Mouse (Mus musculus): ENCODE measurements around the gene Calcrl.
A peak's percentile ranks its signal among the peaks of the same experiment; 100 is the strongest.

Calcrl gene

DNA sequence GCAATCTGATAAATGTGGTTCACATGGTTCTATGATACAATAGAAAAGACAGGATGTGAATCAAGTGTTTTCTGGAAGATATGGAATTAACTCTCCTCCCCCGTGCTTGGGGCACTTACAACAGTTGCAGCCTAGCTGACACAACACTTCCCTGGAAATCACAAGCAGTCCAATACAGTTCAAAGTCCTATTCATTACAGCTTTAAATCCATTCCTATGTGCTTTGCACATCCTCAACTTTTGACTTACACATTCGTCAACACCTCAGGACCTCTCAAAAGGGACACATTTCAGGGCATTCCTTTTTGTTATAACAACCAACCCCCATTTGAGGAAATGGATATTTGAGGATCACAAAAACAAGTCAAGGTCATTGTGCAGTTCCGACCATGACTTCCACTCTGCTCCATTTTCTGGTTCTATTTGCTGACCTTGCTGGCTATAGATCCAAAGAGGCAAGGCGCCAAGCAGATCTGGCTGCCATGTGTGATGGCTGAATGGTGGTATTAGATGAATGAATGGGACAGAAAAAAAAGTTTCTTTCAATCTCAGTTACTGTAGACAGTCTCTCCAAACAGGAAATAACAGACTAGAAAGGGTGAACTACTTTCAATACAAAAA lies 108.9 kb downstream of the Calcrl start:
- no peak for DNase-seq

DNA sequence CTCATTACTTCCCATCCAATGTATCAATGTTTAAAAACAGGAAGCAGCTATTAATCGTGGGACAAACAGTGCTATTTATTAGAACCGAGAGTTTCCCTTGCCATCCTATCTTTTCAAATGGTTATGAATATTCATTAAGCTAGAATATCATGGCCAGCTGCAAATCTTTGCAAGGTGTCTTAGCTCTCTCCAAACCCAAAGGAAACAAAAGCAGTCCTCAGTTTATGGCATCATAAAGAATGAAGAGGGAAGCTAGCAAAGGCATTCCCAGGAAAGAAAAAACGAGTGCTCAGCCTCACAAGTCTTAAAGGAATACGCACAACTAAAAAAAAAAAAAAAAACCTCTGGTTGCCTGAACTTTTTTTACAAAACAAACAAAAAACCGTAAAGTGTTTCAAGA lies 128.7 kb downstream of the Calcrl start:
- DNase-seq = no peak

DNA sequence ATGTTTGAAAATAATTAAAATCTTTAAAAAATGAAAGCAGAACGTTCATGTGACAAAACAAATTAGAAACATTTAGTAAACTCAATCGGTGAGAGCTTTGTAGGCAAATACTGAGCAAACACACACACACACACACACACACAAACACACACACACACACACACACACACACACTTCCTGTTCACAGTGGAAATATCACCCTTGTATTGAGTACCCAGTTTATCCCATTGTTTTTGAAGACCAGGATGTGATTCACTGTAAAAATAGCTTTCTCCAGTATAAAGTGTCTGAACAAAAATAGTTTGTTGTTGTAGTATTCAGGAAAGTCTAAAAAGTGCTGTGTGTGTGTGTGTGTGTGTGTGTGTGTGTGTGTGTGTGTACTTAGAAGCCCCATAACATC lies 130.1 kb downstream of the Calcrl start:
- peak; percentile 34 for DNase-seq

DNA sequence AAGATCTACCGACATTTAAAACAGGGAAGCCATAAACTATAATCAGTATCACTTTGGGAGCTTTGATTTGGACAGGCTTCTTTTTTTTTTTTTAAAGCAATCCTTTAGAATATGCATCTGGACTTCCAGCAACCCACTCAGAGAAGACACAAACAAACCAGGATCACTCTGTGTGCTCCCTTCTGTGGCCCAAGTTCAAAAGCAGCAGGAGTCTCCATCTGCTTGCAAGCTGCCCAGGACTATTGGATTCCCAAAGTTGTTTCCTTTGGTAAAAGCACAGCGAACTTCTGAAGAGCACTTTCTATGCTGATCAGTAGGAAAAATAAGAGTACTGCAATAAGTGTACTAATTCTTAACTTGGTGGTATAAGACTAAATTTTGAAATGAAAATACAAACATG lies 130.6 kb downstream of the Calcrl start:
- no peak for DNase-seq

DNA sequence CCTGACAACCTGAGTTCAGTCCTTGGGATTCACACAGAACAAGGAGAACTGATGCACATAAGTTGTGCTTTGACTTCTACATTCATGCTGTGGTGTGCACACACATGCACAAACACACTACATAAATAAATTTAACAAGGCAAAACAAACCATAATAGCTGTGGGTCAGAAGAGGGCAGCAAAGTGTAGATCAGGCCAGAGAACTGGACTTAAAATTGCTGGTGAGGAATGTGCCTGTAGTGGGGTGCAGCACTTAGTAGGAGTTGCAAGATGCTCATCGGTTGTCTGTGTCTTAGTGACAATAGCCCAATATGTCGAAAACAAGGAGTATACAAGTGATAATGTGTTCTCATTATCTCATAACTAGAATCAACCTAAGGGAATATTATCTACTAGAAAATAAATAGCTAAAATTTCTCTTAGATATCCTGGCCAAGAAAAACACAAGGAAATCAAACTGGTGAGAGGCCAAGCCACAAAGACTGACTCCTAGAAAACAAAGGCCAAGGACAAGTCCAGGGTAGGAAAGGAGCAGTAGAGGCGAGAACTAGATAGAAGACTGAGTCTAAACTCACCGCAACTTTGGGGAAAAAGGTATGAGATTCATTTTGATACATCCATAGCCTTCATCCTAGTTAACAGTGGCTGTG lies 132.7 kb downstream of the Calcrl start:
- no peak for DNase-seq

DNA sequence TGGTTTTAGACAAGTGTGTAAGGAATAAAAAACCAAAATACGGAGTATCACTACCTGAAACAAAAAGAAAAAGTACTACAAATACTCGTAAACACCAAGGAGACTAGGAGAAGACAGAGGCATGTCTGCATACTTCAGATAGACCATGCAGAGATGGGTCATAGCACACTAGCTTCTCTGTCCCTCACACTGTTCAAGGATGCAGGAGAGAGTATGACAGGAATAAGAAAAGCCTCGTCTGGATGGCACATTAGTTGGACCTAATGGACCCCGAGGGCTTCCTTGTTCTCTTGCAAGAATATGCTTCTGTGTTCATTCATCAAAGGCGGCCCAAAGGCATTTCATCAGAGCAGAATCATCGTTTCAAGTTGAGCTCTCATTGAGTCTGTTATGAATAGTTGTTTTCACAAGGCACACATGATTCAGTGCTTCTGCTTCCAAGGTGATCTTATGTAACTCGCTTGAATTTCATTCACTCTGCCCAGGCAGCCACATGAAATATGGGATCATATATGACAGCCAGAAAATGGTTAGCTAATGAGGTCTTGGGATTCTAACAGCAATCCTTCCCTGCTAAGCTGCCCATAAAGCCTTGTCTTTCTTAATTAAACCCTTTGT lies 136.2 kb downstream of the Calcrl start:
- DNase-seq = no peak

Measured in kidney, postnatal 4 days (tissue).